Mouse (Mus musculus): ENCODE data around the gene Arf6.

GRCm38 (mm10) chr12:69351685-69352084 lies 20.3 kb upstream of the Arf6 start:
- TF ChIP-seq CTCF (IDR thresholded peaks at IDR 0.05; ENCODE audit: low read depth, low read length) (no peak), POLR2A (IDR thresholded peaks at IDR 0.05; ENCODE audit: insufficient read depth, low read length) (no peak)

All from ES-Bruce4 (cell line).